Mouse (Mus musculus): ENCODE measurements around the gene Ercc6. TPM values are rescaled to one million over a fixed set of nuclear protein-coding genes. Genes with fewer than 3 reads are reported as not detected.
A peak's percentile ranks its signal among the peaks of the same experiment; 100 is the strongest.

The Ercc6 gene
- total and polyA plus RNA-seq, 3 experiments = 1.8 to 3.7 (median 2.8) TPM

- Histone ChIP-seq H3K79me2 (replicated peaks; ENCODE audit: control insufficient read depth, insufficient read depth, low read length) (no peaks in the 10 kb centered on the region), H3K4me3 (no peak overlapping the region), H3K9ac (ENCODE audit: low read depth, low read length) (no peak overlapping the region), H3K27ac (no peak overlapping the region), H3K4me1 (ENCODE audit: control insufficient read depth, insufficient read depth, low read length) (no peaks in the 10 kb centered on the region), H3K36me3 (ENCODE audit: control insufficient read depth, insufficient read depth, low read length) (no peaks in the 10 kb centered on the region), H3K27me3 (ENCODE audit: control insufficient read depth, insufficient read depth, low read length) (no peaks in the 10 kb centered on the region; the same call in 1 of the 2 replicates)
- 72% methylated on average over 8 of the region's 8 CpGs for WGBS
- no peak for DNase-seq
- TF ChIP-seq EP300 (IDR thresholded peaks at IDR 0.05; ENCODE audit: insufficient read depth, low read depth, low read length) = no peak
- no peak for TF ChIP-seq POLR2A (IDR thresholded peaks at IDR 0.05; ENCODE audit: insufficient read depth, low read depth, low read length)
- TF ChIP-seq CTCF (IDR thresholded peaks at IDR 0.05) = no peak
- intact Hi-C loops (cut with DNase I) = no loop called here
Measured at GRCm38 (mm10) chr14:32606316-32606715, 93.0 kb downstream of the Ercc6 start.

GRCm38 (mm10) chr14:32609392-32609791, 96.1 kb downstream of the Ercc6 start:
- no peak overlapping the region for H3K9ac ChIP-seq (ENCODE audit: low read depth, low read length)
- peak; percentile 80 for TF ChIP-seq CTCF (IDR thresholded peaks at IDR 0.05)
- no peak for TF ChIP-seq POLR2A (IDR thresholded peaks at IDR 0.05; ENCODE audit: insufficient read depth, low read depth, low read length)
- peak in 1 of 2 experiments; percentile 41 for DNase-seq
- intact Hi-C loops (cut with DNase I) = no loop called here
- no peaks in the 10 kb centered on the region; the same call in 1 of the 2 replicates for H3K27me3 ChIP-seq (ENCODE audit: control insufficient read depth, insufficient read depth, low read length)
- no peak overlapping the region for H3K4me3 ChIP-seq
- no peaks in the 10 kb centered on the region for H3K4me1 ChIP-seq (ENCODE audit: control insufficient read depth, insufficient read depth, low read length)
- 30% methylated on average over 3 of the region's 3 CpGs for WGBS
- no peaks in the 10 kb centered on the region for H3K36me3 ChIP-seq (ENCODE audit: control insufficient read depth, insufficient read depth, low read length)
- no peak overlapping the region for H3K27ac ChIP-seq
- no peaks in the 10 kb centered on the region for H3K79me2 ChIP-seq (replicated peaks; ENCODE audit: control insufficient read depth, insufficient read depth, low read length)

- Histone ChIP-seq H3K36me3 (ENCODE audit: control insufficient read depth, insufficient read depth, low read length) (no peaks in the 10 kb centered on the region), H3K4me3 (no peak overlapping the region), H3K27me3 (ENCODE audit: control insufficient read depth, insufficient read depth, low read length) (no peaks in the 10 kb centered on the region), H3K4me1 (ENCODE audit: control insufficient read depth, insufficient read depth, low read length) (no peaks in the 10 kb centered on the region), H3K27ac (no peak overlapping the region), H3K9ac (ENCODE audit: low read depth, low read length) (no peak overlapping the region), H3K79me2 (replicated peaks; ENCODE audit: control insufficient read depth, insufficient read depth, low read length) (no peaks in the 10 kb centered on the region)
- intact Hi-C loops (cut with DNase I) = no loop called here
- WGBS = 84% methylated on average over 5 of the region's 5 CpGs
- DNase-seq = no peak
- TF ChIP-seq EP300 (IDR thresholded peaks at IDR 0.05; ENCODE audit: insufficient read depth, low read depth, low read length) = no peak
- TF ChIP-seq POLR2A (IDR thresholded peaks at IDR 0.05; ENCODE audit: insufficient read depth, low read depth, low read length) = no peak
- TF ChIP-seq CTCF (IDR thresholded peaks at IDR 0.05) = no peak
Measured at GRCm38 (mm10) chr14:32617253-32617652, 103.9 kb downstream of the Ercc6 start.

DNA sequence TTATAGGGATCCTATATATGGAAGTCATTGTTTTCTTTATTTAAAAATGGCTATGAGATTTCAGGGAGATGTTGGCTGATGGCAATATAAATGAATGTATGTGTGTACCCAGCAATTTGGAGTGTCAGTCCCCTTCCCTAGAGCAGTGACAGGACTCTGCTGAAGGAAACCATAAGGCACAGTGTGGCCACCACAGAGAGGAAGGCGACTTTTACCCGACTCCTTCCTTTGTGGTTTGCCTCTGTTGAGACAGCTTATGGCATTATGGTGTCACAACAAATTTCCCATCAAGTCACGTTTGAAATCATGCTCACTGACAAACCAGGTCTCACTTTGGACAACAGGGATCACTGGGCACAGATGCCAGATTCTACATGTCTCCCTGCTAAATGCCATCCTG, 110.9 kb downstream of the Ercc6 start:
- H3K9ac ChIP-seq (ENCODE audit: low read depth, low read length) = no peak overlapping the region
- H3K36me3 ChIP-seq (ENCODE audit: control insufficient read depth, insufficient read depth, low read length) = no peaks in the 10 kb centered on the region
- no peaks in the 10 kb centered on the region for H3K27me3 ChIP-seq (ENCODE audit: control insufficient read depth, insufficient read depth, low read length)
- no peak overlapping the region for H3K27ac ChIP-seq
- WGBS = 60% methylated on average over 3 of the region's 3 CpGs
- no peaks in the 10 kb centered on the region for H3K79me2 ChIP-seq (replicated peaks; ENCODE audit: control insufficient read depth, insufficient read depth, low read length)
- DNase-seq = no peak
- H3K4me1 ChIP-seq (ENCODE audit: control insufficient read depth, insufficient read depth, low read length) = no peaks in the 10 kb centered on the region
- no peak overlapping the region for H3K4me3 ChIP-seq
- intact Hi-C loops (cut with DNase I) = no loop called here
- TF ChIP-seq EP300 (IDR thresholded peaks at IDR 0.05; ENCODE audit: insufficient read depth, low read depth, low read length) = no peak
- TF ChIP-seq CTCF (IDR thresholded peaks at IDR 0.05) = no peak
- no peak for TF ChIP-seq POLR2A (IDR thresholded peaks at IDR 0.05; ENCODE audit: insufficient read depth, low read depth, low read length)

DNA sequence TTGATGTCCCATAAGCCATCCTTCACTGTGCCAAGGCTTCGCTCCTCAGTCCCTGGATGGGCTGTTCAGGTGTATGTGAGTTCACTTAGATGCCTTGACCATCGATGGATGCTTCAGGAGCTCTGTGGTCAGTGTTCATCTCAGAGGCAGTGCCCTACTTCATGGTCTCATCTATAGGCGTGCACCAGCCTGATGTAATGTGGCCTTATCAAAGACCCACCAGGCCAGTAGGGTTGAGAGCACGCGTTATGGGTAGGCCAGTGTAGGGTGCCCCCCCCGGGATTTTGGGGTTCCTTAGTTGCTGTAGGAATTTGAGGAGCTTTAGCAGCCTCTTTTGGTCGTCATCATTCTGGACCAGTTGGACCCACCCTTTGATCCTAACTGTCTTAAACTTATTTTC, 111.5 kb downstream of the Ercc6 start:
- DNase-seq = no peak
- no peaks in the 10 kb centered on the region for H3K79me2 ChIP-seq (replicated peaks; ENCODE audit: control insufficient read depth, insufficient read depth, low read length)
- WGBS = 80% methylated on average over 7 of the region's 7 CpGs
- H3K36me3 ChIP-seq (ENCODE audit: control insufficient read depth, insufficient read depth, low read length) = no peaks in the 10 kb centered on the region
- no peak overlapping the region for H3K27ac ChIP-seq
- intact Hi-C loops (cut with DNase I) = no loop called here
- no peak overlapping the region for H3K9ac ChIP-seq (ENCODE audit: low read depth, low read length)
- no peak overlapping the region for H3K4me3 ChIP-seq
- TF ChIP-seq CTCF (IDR thresholded peaks at IDR 0.05) = no peak
- no peaks in the 10 kb centered on the region for H3K4me1 ChIP-seq (ENCODE audit: control insufficient read depth, insufficient read depth, low read length)
- no peaks in the 10 kb centered on the region for H3K27me3 ChIP-seq (ENCODE audit: control insufficient read depth, insufficient read depth, low read length)

GRCm38 (mm10) chr14:32627271-32627670, 114.0 kb downstream of the Ercc6 start:
- Histone ChIP-seq H3K36me3 (ENCODE audit: control insufficient read depth, insufficient read depth, low read length) (no peaks in the 10 kb centered on the region), H3K4me1 (ENCODE audit: control insufficient read depth, insufficient read depth, low read length) (no peaks in the 10 kb centered on the region), H3K4me3 (no peak overlapping the region), H3K9ac (ENCODE audit: low read depth, low read length) (no peak overlapping the region), H3K27me3 (ENCODE audit: control insufficient read depth, insufficient read depth, low read length) (no peaks in the 10 kb centered on the region), H3K79me2 (replicated peaks; ENCODE audit: control insufficient read depth, insufficient read depth, low read length) (no peaks in the 10 kb centered on the region), H3K27ac (no peak overlapping the region)
- TF ChIP-seq POLR2A (IDR thresholded peaks at IDR 0.05; ENCODE audit: insufficient read depth, low read depth, low read length) = no peak
- TF ChIP-seq CTCF (IDR thresholded peaks at IDR 0.05) = no peak
- TF ChIP-seq EP300 (IDR thresholded peaks at IDR 0.05; ENCODE audit: insufficient read depth, low read depth, low read length) = no peak
- 53% methylated on average over 2 of the region's 2 CpGs for WGBS
- intact Hi-C loops (cut with DNase I) = no loop called here
- no peak for DNase-seq
